Mouse (Mus musculus) lung, postnatal 0 days (tissue): Measurements from ENCODE around the gene Ak5. TPM values are rescaled to one million over a fixed set of nuclear protein-coding genes. Genes with fewer than 3 reads are reported as not detected.

ENCODE experiments used
- ATAC-seq: fragments of 200-750 bp; cut with Nextera tagmentation; 2 replicates; pipeline ENCODE4 v1.8.0; 2017; ENCODE audit warnings: moderate library complexity
- DNase-seq: peaks from one replicate; pipeline ENCODE4 v3.0.0-alpha.2; 2016; ENCODE audit warnings: low spot score
- H3K27ac ChIP-seq: fragments of 300-500 bp; sonication (generic); 2 replicates; pipeline ENCODE4 v1.5.1; 2014; ENCODE audit warnings: antibody characterized with exemption, mild to moderate bottlenecking, low read length, mixed read lengths
- H3K27me3 ChIP-seq: fragments of 300-500 bp; sonication (generic); replicated peaks from 2 replicates; pipeline ENCODE4 v1.6.1; 2014; ENCODE audit warnings: low read length, mixed read lengths; ENCODE audit not compliant: insufficient read depth
- H3K36me3 ChIP-seq: fragments of 300-500 bp; sonication (generic); 2 replicates; pipeline ENCODE4 v1.6.1; 2014; ENCODE audit warnings: low read length, mixed read lengths; ENCODE audit not compliant: insufficient read depth
- H3K4me1 ChIP-seq: fragments of 300-500 bp; sonication (generic); 2 replicates; pipeline ENCODE4 v1.6.1; 2014; ENCODE audit warnings: antibody characterized with exemption, low read depth, low read length, mixed read lengths; ENCODE audit not compliant: insufficient read depth
- H3K4me2 ChIP-seq: fragments of 300-500 bp; sonication (generic); replicated peaks from 2 replicates; pipeline ENCODE4 v1.6.1; 2014; ENCODE audit warnings: low read depth, mild to moderate bottlenecking, low read length, moderate library complexity, mixed read lengths
- H3K4me3 ChIP-seq: fragments of 300-500 bp; sonication (generic); 2 replicates; pipeline ENCODE4 v1.5.1; 2014; ENCODE audit warnings: low read depth, low read length
- H3K9ac ChIP-seq: fragments of 300-500 bp; sonication (generic); replicated peaks from 2 replicates; pipeline ENCODE4 v1.6.1; 2014; ENCODE audit warnings: low read depth, mild to moderate bottlenecking
- H3K9me3 ChIP-seq: fragments of 300-500 bp; sonication (generic); 2 replicates; pipeline ENCODE4 v1.6.1; 2016; ENCODE audit warnings: low read length, mixed read lengths
- CTCF ChIP-seq: IDR thresholded peaks from 2 replicates; pipeline ENCODE4 v1.5.1; 2016; ENCODE audit warnings: antibody characterized with exemption, mild to moderate bottlenecking
- EP300 ChIP-seq: IDR thresholded peaks from 2 replicates; pipeline ENCODE4 v1.6.1; 2016; ENCODE audit warnings: antibody characterized with exemption, mild to moderate bottlenecking, control low read depth
- WGBS: fragments of 180-500 bp; shearing (Covaris S2); extraction: QIAGEN DNeasy Blood & Tissue Kit; methylation state at CpG from one replicate; pipeline ENCODE4 v1.1.7; 2014; 5-methylcytosine and 5-hydroxymethylcytosine counted together
- polyA plus RNA-seq: library from polyadenylated mRNA; unstranded; fragments of >200 nt; fragmentation: Nextera tagmentation; extraction: Ambion mirVana; gene quantifications from 2 replicates; pipeline ENCODE4 v1.2.1, GENCODE M21; 2015

Ak5 gene
- polyA plus RNA-seq, 1 experiment from 2014 or later: 0.47 TPM

DNA sequence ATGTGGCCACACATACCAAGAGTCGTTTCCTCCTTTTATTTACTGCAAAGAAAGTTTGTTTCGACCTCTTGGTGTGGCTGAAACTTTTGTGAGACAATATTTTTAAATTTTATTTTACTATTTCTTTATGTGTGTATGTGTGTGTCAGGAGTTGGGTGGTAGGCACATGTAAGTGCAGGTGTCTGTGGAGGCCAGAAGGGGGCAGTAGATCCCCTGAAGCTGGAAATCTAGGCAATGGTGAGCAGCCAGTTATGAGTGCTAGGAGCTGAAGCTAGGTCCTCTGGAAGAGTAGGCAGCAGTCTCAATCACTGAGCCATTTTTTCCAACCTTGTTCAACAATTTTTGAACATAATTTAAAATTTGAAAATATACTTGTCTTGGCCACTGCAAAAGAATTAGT is 9.6 kb downstream of the Ak5 start:
- DNase-seq (no peak), ATAC-seq (no peak)
- Histone ChIP-seq H3K36me3 (no peaks in the 10 kb centered on the region), H3K4me3 (no peak overlapping the region), H3K4me2 (no peak overlapping the region), H3K27ac (no peak overlapping the region), H3K4me1 (no peaks in the 10 kb centered on the region), H3K27me3 (no peaks in the 10 kb centered on the region), H3K9ac (no peak overlapping the region), H3K9me3 (no peaks in the 10 kb centered on the region)
- TF ChIP-seq CTCF: no peak
- no peak for TF ChIP-seq EP300
- WGBS: 83% methylated on average over 2 of the region's 2 CpGs

DNA sequence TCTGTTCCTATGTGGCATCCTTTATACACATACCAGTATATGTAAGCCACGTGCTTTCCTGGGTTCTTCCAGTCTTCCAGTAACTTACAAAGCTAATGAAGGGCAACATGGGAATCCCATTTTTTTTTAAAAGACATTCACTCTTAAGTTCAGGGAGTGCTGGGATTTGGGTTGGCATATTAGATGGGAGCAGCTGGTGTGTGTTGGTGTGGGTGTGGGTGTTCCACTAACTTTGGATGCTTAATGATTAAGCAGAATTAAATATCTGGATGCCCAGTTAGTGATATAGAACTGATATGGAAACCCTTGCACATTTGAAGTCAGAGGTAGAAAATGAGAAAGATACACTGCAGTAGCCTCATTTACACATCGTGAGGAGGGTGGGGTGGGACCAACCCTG is 16.2 kb downstream of the Ak5 start:
- WGBS: 72% methylated on average over 2 of the region's 2 CpGs
- no peaks in the 10 kb centered on the region for H3K27me3 ChIP-seq
- H3K27ac ChIP-seq: no peak overlapping the region
- H3K36me3 ChIP-seq: no peaks in the 10 kb centered on the region
- ATAC-seq (no peak), DNase-seq (no peak)
- no peak overlapping the region for H3K4me2 ChIP-seq
- TF ChIP-seq EP300 (no peak), CTCF (no peak)
- H3K4me3 ChIP-seq: no peak overlapping the region
- no peaks in the 10 kb centered on the region for H3K9me3 ChIP-seq
- H3K4me1 ChIP-seq: no peaks in the 10 kb centered on the region
- H3K9ac ChIP-seq: no peak overlapping the region

DNA sequence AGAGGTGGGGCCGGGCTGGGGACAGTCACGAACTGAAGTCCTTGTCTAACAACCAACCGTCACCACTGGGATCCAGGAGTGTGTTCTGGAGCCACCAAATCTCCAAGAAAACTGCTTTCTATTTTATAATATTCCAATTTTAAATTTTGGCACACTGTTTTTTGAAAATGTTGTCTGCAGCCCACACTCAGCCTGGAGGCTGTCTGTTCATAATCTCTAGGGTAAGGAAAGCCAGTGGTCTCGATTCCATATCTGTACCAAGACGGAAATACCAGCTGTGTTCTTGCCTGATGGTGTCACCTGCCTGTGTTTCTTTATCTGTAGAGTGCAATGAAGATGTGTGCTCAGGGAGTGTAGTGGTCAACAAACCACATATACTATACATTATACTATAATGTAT is 23.6 kb downstream of the Ak5 start:
- Histone ChIP-seq H3K4me3 (no peak overlapping the region), H3K9ac (no peak overlapping the region), H3K27me3 (no peaks in the 10 kb centered on the region), H3K9me3 (no peaks in the 10 kb centered on the region), H3K4me2 (no peak overlapping the region), H3K4me1 (no peaks in the 10 kb centered on the region), H3K36me3 (no peaks in the 10 kb centered on the region), H3K27ac (no peak overlapping the region)
- DNase-seq: no peak
- 80% methylated on average over 5 of the region's 5 CpGs for WGBS
- ATAC-seq: no peak
- no peak for TF ChIP-seq CTCF
- TF ChIP-seq EP300: no peak

DNA sequence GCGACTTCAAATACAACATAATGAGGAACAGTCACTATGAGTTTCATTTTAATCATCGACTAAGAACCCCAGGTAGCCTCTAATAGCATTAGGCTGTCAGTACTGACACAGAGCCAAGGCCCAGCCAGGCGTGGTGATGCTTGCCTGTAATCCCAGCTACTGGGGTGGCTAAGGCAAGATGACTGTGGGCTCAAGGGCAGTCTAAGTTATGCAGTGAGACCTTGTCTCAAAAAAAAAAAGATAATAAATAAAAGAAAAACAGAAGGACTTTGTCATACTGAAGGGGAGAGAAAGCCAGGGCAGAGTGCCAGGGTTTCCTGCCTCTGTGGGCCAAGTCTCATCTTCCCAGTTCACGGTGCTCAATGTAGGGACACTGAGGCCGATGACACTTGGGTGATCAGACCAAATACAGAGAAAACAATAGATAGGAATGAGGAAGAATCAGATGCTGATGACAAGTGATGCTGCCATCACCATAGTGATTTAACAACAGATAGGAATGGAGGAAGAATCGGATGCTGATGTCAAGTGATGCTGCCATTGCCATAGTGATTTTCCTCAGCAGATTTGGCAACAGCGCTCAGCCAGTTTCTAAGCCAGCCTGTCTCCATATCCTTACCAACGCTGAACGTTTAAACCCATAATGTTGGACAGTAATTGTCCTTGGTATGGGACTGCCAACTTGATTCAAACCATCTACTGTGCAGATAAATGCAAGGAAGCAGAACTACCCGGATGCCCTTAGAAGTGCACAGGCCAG is 42.9 kb downstream of the Ak5 start:
- Histone ChIP-seq H3K9me3 (no peaks in the 10 kb centered on the region), H3K4me2 (no peak overlapping the region), H3K4me3 (no peak overlapping the region), H3K27me3 (no peaks in the 10 kb centered on the region), H3K36me3 (no peaks in the 10 kb centered on the region), H3K27ac (no peak overlapping the region), H3K9ac (no peak overlapping the region), H3K4me1 (no peaks in the 10 kb centered on the region)
- no peak for TF ChIP-seq CTCF
- no peak for TF ChIP-seq EP300
- WGBS: 78% methylated on average over 10 of the region's 10 CpGs
- DNase-seq (no peak), ATAC-seq (no peak)

DNA sequence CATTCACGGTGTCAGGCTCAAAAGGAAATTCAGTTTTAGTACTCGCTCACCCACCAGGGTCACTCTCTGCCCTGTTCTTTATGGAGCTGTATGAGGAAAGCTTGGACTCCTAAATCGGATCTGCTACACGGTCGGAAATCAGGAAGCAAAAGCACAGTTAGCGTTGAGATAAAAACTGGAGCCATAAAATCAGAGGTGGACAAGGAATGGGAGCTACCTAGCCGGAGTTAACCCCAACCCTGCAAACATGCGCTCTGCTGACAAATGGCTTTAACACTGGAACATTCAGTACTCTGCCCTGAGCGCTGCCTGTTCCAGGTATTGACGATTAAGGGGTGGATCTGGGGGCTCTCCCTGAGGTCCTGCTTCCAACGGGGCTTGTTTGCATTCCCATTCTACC is 47.6 kb downstream of the Ak5 start:
- Histone ChIP-seq H3K27ac (no peak overlapping the region), H3K9ac (no peak overlapping the region), H3K4me3 (no peak overlapping the region), H3K36me3 (no peaks in the 10 kb centered on the region), H3K9me3 (no peaks in the 10 kb centered on the region), H3K4me2 (no peak overlapping the region), H3K27me3 (no peaks in the 10 kb centered on the region), H3K4me1 (no peaks in the 10 kb centered on the region)
- WGBS: 63% methylated on average over 11 of the region's 11 CpGs
- no peak for TF ChIP-seq EP300
- DNase-seq (no peak), ATAC-seq (no peak)

DNA sequence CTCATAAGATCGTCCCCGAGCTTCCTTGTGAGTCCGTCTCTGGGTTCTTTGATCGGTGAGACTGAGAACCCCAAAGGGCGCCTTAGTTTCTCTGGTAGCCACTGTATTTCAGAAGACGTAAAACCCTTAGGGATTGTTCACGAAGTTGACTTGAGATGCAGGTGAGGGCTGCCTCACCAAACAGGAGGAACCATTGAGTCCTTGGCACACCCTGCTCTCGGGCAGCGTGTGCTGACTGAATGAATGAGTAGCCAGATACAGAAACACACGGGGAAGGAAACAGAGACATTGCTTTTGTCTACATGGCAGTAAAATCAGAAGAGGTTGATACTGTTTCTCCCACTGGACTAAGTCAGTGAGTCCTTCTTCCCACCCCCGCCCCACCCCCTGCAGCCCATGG is 48.1 kb downstream of the Ak5 start:
- no peaks in the 10 kb centered on the region for H3K27me3 ChIP-seq
- H3K4me3 ChIP-seq: no peak overlapping the region
- ATAC-seq (no peak), DNase-seq (no peak)
- no peak overlapping the region for H3K4me2 ChIP-seq
- no peak overlapping the region for H3K27ac ChIP-seq
- H3K9ac ChIP-seq: no peak overlapping the region
- TF ChIP-seq EP300: no peak
- TF ChIP-seq CTCF: no peak
- no peaks in the 10 kb centered on the region for H3K4me1 ChIP-seq
- 82% methylated on average over 11 of the region's 11 CpGs for WGBS
- no peaks in the 10 kb centered on the region for H3K36me3 ChIP-seq
- no peaks in the 10 kb centered on the region for H3K9me3 ChIP-seq

DNA sequence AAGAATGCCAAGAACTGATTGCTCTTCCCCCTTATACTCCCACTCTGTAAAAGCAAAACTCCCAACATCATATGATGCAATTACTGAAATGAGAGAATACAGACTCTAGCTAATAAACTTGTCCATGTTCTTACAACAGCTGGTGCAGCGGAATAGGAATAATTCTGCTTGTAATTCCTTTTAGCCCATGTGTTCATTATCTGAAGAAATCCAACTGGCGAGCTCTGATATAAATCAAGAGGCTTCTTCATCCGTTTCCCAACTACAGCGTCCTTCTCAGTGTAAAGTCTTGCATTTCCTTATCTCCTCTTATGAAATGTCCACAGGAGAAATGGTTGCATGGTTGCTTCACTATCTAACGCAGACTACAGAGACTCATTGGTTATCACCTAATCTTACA is 59.1 kb downstream of the Ak5 start:
- no peak overlapping the region for H3K4me2 ChIP-seq
- H3K27ac ChIP-seq: no peak overlapping the region
- DNase-seq: peak; percentile 72
- no peaks in the 10 kb centered on the region for H3K36me3 ChIP-seq
- no peaks in the 10 kb centered on the region for H3K9me3 ChIP-seq
- H3K27me3 ChIP-seq: no peaks in the 10 kb centered on the region
- H3K9ac ChIP-seq: no peak overlapping the region
- no peak for TF ChIP-seq CTCF
- no peaks in the 10 kb centered on the region for H3K4me1 ChIP-seq
- no peak overlapping the region for H3K4me3 ChIP-seq
- 72% methylated on average over 5 of the region's 5 CpGs for WGBS
- peak; percentile 33; the same call in 1 of the 2 replicates for ATAC-seq
